Mouse (Mus musculus): Measurements from ENCODE around the gene Dkkl1. TPM values are rescaled to one million over a fixed set of nuclear protein-coding genes. Genes with fewer than 3 reads are reported as not detected.

Dkkl1 gene
- polyA plus RNA-seq, 1 experiment from 2014 or later, result 1.4 TPM

- peak overlapping the region; percentile 5; the same call in 1 of the 2 replicates for H3K9ac ChIP-seq
- WGBS, result 50% methylated on average over 7 of the region's 7 CpGs
- no peak overlapping the region for H3K27ac ChIP-seq
- H3K4me3 ChIP-seq, result no peak overlapping the region
- ATAC-seq (ENCODE audit: low FRiP score, low read depth), result no peak
- H3K36me3 ChIP-seq, result no peaks in the 10 kb centered on the region
- H3K4me2 ChIP-seq (replicated peaks), result no peak overlapping the region
- H3K9me3 ChIP-seq, result no peaks in the 10 kb centered on the region
- peaks cover 82% of the 10 kb centered on the region for H3K27me3 ChIP-seq
- peaks cover 14% of the 10 kb centered on the region for H3K4me1 ChIP-seq
These were observed 26.0 kb downstream of the Dkkl1 start for GRCm38 (mm10) chr7:45185921-45186320.

- Histone ChIP-seq H3K27ac (no peak overlapping the region), H3K4me1 (peaks cover 16% of the 10 kb centered on the region), H3K9ac (no peak overlapping the region), H3K4me3 (no peak overlapping the region), H3K9me3 (no peaks in the 10 kb centered on the region), H3K27me3 (peaks cover 87% of the 10 kb centered on the region), H3K4me2 (replicated peaks) (no peak overlapping the region), H3K36me3 (no peaks in the 10 kb centered on the region)
- WGBS, result 62% methylated on average over 7 of the region's 7 CpGs
- ATAC-seq (ENCODE audit: low FRiP score, low read depth), result no peak
These were observed 28.3 kb downstream of the Dkkl1 start for GRCm38 (mm10) chr7:45183672-45184071.

GRCm38 (mm10) chr7:45182606-45183005 is 29.3 kb downstream of the Dkkl1 start:
- Histone ChIP-seq H3K27ac (no peak overlapping the region), H3K36me3 (no peaks in the 10 kb centered on the region), H3K4me3 (peak overlapping the region; percentile 34), H3K27me3 (peaks cover 90% of the 10 kb centered on the region), H3K4me2 (replicated peaks) (peak overlapping the region; percentile 61), H3K9me3 (no peaks in the 10 kb centered on the region), H3K9ac (peak overlapping the region; percentile 53), H3K4me1 (peaks cover 16% of the 10 kb centered on the region)
- WGBS, result 18% methylated on average over 11 of the region's 11 CpGs
- no peak for ATAC-seq (ENCODE audit: low FRiP score, low read depth)

GRCm38 (mm10) chr7:45182199-45182601 is 29.7 kb downstream of the Dkkl1 start:
- Histone ChIP-seq H3K36me3 (no peaks in the 10 kb centered on the region), H3K27me3 (peaks cover 94% of the 10 kb centered on the region), H3K9me3 (no peaks in the 10 kb centered on the region), H3K4me3 (peak overlapping the region; percentile 34), H3K4me1 (peaks cover 16% of the 10 kb centered on the region), H3K9ac (peak overlapping the region; percentile 53; the same call in 1 of the 2 replicates), H3K27ac (no peak overlapping the region), H3K4me2 (replicated peaks) (peak overlapping the region; percentile 61)
- under 1% methylated on average over 34 of the region's 34 CpGs for WGBS
- peak; percentile 89 for ATAC-seq (ENCODE audit: low FRiP score, low read depth)

- Histone ChIP-seq H3K4me1 (peaks cover 16% of the 10 kb centered on the region), H3K4me2 (replicated peaks) (0 out of 2 replicates have a peak overlapping the region, but pooled peaks have one; percentile 12), H3K4me3 (peak overlapping the region; percentile 12), H3K36me3 (no peaks in the 10 kb centered on the region), H3K27me3 (peaks cover 98% of the 10 kb centered on the region), H3K9ac (no peak overlapping the region), H3K27ac (no peak overlapping the region), H3K9me3 (no peaks in the 10 kb centered on the region)
- WGBS, result 6% methylated on average over 35 of the region's 35 CpGs
- ATAC-seq (ENCODE audit: low FRiP score, low read depth), result peak; percentile 2; the same call in 1 of the 2 replicates
These were observed 30.4 kb downstream of the Dkkl1 start for GRCm38 (mm10) chr7:45181540-45181939.

- Histone ChIP-seq H3K27ac (no peak within 1 kb of the TSS), H3K9me3 (no peaks in the 10 kb centered on the region), H3K4me1 (peaks cover 17% of the 10 kb centered on the region), H3K36me3 (no peaks in the 10 kb centered on the region), H3K27me3 (peaks cover 99% of the 10 kb centered on the region), H3K4me3 (peak within 1 kb of the TSS; percentile 12), H3K4me2 (replicated peaks) (0 out of 2 replicates have a peak within 1 kb of the TSS, but pooled peaks have one; percentile 12), H3K9ac (no peak within 1 kb of the TSS)
- 10% methylated on average over 20 of the region's 20 CpGs for WGBS
- ATAC-seq (ENCODE audit: low FRiP score, low read depth), result no peak
These were observed 31.0 kb downstream of the Dkkl1 start, which contains the start of gene Pth2 for GRCm38 (mm10) chr7:45180896-45181477. Gene Pth2 (plus strand): TSS chr7:45180995.

- no peak for ATAC-seq (ENCODE audit: low FRiP score, low read depth)
- 31% methylated on average over 7 of the region's 7 CpGs for WGBS
- no peak within 1 kb of the TSS for H3K4me2 ChIP-seq (replicated peaks)
- H3K4me1 ChIP-seq, result peaks cover 27% of the 10 kb centered on the region
- no peak within 1 kb of the TSS for H3K4me3 ChIP-seq
- no peaks in the 10 kb centered on the region for H3K36me3 ChIP-seq
- H3K9me3 ChIP-seq, result 0 out of 2 replicates have a peak, but pooled peaks cover 4% of the 10 kb centered on the region
- no peak within 1 kb of the TSS for H3K9ac ChIP-seq
- H3K27me3 ChIP-seq, result peaks cover 100% of the 10 kb centered on the region
- no peak within 1 kb of the TSS for H3K27ac ChIP-seq
These were observed 32.5 kb downstream of the Dkkl1 start, which contains the start of gene Gfy for GRCm38 (mm10) chr7:45179469-45179868. Gene Gfy (minus strand): TSS chr7:45179569.

GRCm38 (mm10) chr7:45178550-45178949 is 33.4 kb downstream of the Dkkl1 start:
- no peak for ATAC-seq (ENCODE audit: low FRiP score, low read depth)
- 19% methylated on average over 7 of the region's 7 CpGs for WGBS
- H3K36me3 ChIP-seq, result no peaks in the 10 kb centered on the region
- no peak overlapping the region for H3K9ac ChIP-seq
- peaks cover 98% of the 10 kb centered on the region for H3K27me3 ChIP-seq
- H3K4me1 ChIP-seq, result peaks cover 27% of the 10 kb centered on the region
- 0 out of 2 replicates have a peak, but pooled peaks cover 4% of the 10 kb centered on the region for H3K9me3 ChIP-seq
- no peak overlapping the region for H3K27ac ChIP-seq
- H3K4me2 ChIP-seq (replicated peaks), result no peak overlapping the region
- no peak overlapping the region for H3K4me3 ChIP-seq

- no peak for ATAC-seq (ENCODE audit: low FRiP score, low read depth)
- Histone ChIP-seq H3K27me3 (peaks cover 97% of the 10 kb centered on the region), H3K4me1 (peaks cover 19% of the 10 kb centered on the region), H3K9ac (peak overlapping the region; percentile 39; the same call in 1 of the 2 replicates), H3K36me3 (no peaks in the 10 kb centered on the region), H3K27ac (no peak overlapping the region), H3K4me3 (peak overlapping the region; percentile 29), H3K9me3 (0 out of 2 replicates have a peak, but pooled peaks cover 4% of the 10 kb centered on the region), H3K4me2 (replicated peaks) (peak overlapping the region; percentile 56)
- 2% methylated on average over 31 of the region's 31 CpGs for WGBS
These were observed 35.6 kb downstream of the Dkkl1 start for GRCm38 (mm10) chr7:45176356-45176755.

GRCm38 (mm10) chr7:45175929-45176328 is 36.0 kb downstream of the Dkkl1 start:
- WGBS, result 3% methylated on average over 23 of the region's 23 CpGs
- Histone ChIP-seq H3K9me3 (0 out of 2 replicates have a peak, but pooled peaks cover 4% of the 10 kb centered on the region), H3K27ac (no peak overlapping the region), H3K36me3 (no peaks in the 10 kb centered on the region), H3K9ac (peak overlapping the region; percentile 39; the same call in 1 of the 2 replicates), H3K4me3 (peak overlapping the region; percentile 29), H3K27me3 (peaks cover 97% of the 10 kb centered on the region), H3K4me1 (peaks cover 17% of the 10 kb centered on the region), H3K4me2 (replicated peaks) (peak overlapping the region; percentile 56)
- ATAC-seq (ENCODE audit: low FRiP score, low read depth), result no peak

GRCm38 (mm10) chr7:45175398-45175797 is 36.5 kb downstream of the Dkkl1 start:
- 2% methylated on average over 13 of the region's 13 CpGs for WGBS
- H3K4me2 ChIP-seq (replicated peaks), result no peak overlapping the region
- H3K4me3 ChIP-seq, result no peak overlapping the region
- H3K27ac ChIP-seq, result no peak overlapping the region
- peaks cover 15% of the 10 kb centered on the region for H3K4me1 ChIP-seq
- H3K27me3 ChIP-seq, result peaks cover 97% of the 10 kb centered on the region
- no peaks in the 10 kb centered on the region for H3K36me3 ChIP-seq
- H3K9ac ChIP-seq, result no peak overlapping the region
- ATAC-seq (ENCODE audit: low FRiP score, low read depth), result no peak
- H3K9me3 ChIP-seq, result peaks cover 8% of the 10 kb centered on the region

GRCm38 (mm10) chr7:45174567-45175280 is 37.2 kb downstream of the Dkkl1 start:
- Histone ChIP-seq H3K4me1 (peaks cover 15% of the 10 kb centered on the region), H3K36me3 (no peaks in the 10 kb centered on the region), H3K9ac (no peak overlapping the region; the same call in 1 of the 2 replicates), H3K4me3 (0 out of 2 replicates have a peak overlapping the region, but pooled peaks have one; percentile 10), H3K4me2 (replicated peaks) (peak overlapping the region; percentile 38; the same call in 1 of the 2 replicates), H3K27ac (no peak overlapping the region), H3K9me3 (peaks cover 15% of the 10 kb centered on the region), H3K27me3 (peaks cover 97% of the 10 kb centered on the region)
- 5% methylated on average over 29 of the region's 29 CpGs for WGBS
- no peak for ATAC-seq (ENCODE audit: low FRiP score, low read depth)
